17 mouse cellular contexts compared by ENCODE assay signal in genomic region chr9:59062409-59062808, GRCm38 (mm10). TPM values are rescaled to one million over a fixed set of nuclear protein-coding genes. Genes with fewer than 3 reads are reported as not detected.
DNase-seq lines count a peak whose midpoint lies in the region; TF ChIP-seq lines count a peak whose summit lies in the region.
"Had no signal": no experiment of that assay in that cellular context is flagged by ENCODE, and none has a peak within 500 bp of the region (broad histone marks: within the 10 kb centered on the region; RNA-seq: fewer than 3 reads in every experiment).

No protein-coding gene starts in this region.

- H3K36me3 ChIP-seq in testis, adult 2 months (ENCODE audit: control insufficient read depth, insufficient read depth, low read length) = no peaks in the 10 kb centered on the region
- H3K36me3 ChIP-seq: embryonic facial prominence, embryonic 13.5 days; kidney, embryonic 15.5 days had no signal

- no peak overlapping the region for H3K27ac ChIP-seq in testis, adult 2 months (ENCODE audit: control insufficient read depth, insufficient read depth, low read depth, low read length)
- H3K27ac ChIP-seq: embryonic facial prominence, embryonic 13.5 days; hindbrain, postnatal 0 days; kidney, embryonic 15.5 days had no signal

- H3K4me1 ChIP-seq in testis, adult 2 months (ENCODE audit: control insufficient read depth, insufficient read depth, low read length) = no peaks in the 10 kb centered on the region; the same call in 1 of the 2 replicates

- no peaks in the 10 kb centered on the region for H3K27me3 ChIP-seq in testis, adult 2 months (ENCODE audit: control insufficient read depth, insufficient read depth, low read length)
- H3K27me3 ChIP-seq: CH12.LX; embryonic facial prominence, embryonic 13.5 days; kidney, embryonic 15.5 days had no signal

- peak; percentile 18 for DNase-seq in adrenal gland, postnatal 14 days
- no peak for DNase-seq in adrenal gland, postnatal 4 days (ENCODE audit: low spot score in 2 of 2)
- no peak for DNase-seq in testis, postnatal 10 days (ENCODE audit: low spot score)
- DNase-seq in heart, postnatal 10 days = peak; percentile 53 to 60
- no peak for DNase-seq in spleen, postnatal 10 days (ENCODE audit: low spot score in 2 of 2)
- no peak for DNase-seq in neural tube, embryonic 10.5 days (ENCODE audit: extremely low spot score, low spot score)
- DNase-seq: adrenal gland, adult 8-10 months; cerebellum, adult 8-10 months; lung, adult 2 months; midbrain, embryonic 14.5 days; thymus, postnatal 36 days had no signal

- peak; percentile 22; the same call in 1 of the 2 replicates for TF ChIP-seq POLR2A in testis, adult 2 months (IDR thresholded peaks at IDR 0.05; ENCODE audit: control insufficient read depth, low read depth, low read length)

- TF ChIP-seq CTCF in testis, adult 2 months (IDR thresholded peaks at IDR 0.05; ENCODE audit: control insufficient read depth, insufficient read depth, insufficient replicate concordance, low read depth, low read length) = no peak

- intact Hi-C loops in heart, postnatal 10 days (cut with DNase I) = no loop called here

- no peak overlapping the region for H3K4me3 ChIP-seq in testis, adult 2 months (ENCODE audit: control insufficient read depth, low read depth, low read length)
- H3K4me3 ChIP-seq: embryonic facial prominence, embryonic 13.5 days; kidney, embryonic 15.5 days; myocyte had no signal

RNA-seq across cellular contexts. Expression of gene Neo1, which starts 26.2 kb away (rescaled TPM):
- 49.3 and 55.0 TPM in 2 replicates for total RNA-seq in adrenal gland, postnatal 14 days (2021)
- total RNA-seq in adrenal gland, postnatal 4 days (2021) = 10 to 100 TPM; 93.1 to 95.7 TPM
- polyA plus RNA-seq in testis, adult 2 months (2012; rRNA removed) = 12.9 and 17.5 TPM in 2 replicates
- total RNA-seq in heart, postnatal 10 days (2021) = 10 to 100 TPM; 55.7 to 68.3 TPM

Comparison
In these comparisons a context has a peak if more than half of its experiments do, and no peak if none do; other contexts are left out.
1. DNase-seq: peak in adrenal gland, postnatal 14 days (single experiment) and heart, postnatal 10 days (2 of 2); none in adrenal gland, postnatal 4 days (0 of 2), testis, postnatal 10 days (single experiment), spleen, postnatal 10 days (0 of 2) and neural tube, embryonic 10.5 days (single experiment).